Mouse (Mus musculus) hindbrain, embryonic 15.5 days (tissue): Measurements from ENCODE around the gene Zdhhc1. TPM values are rescaled to one million over a fixed set of nuclear protein-coding genes. Genes with fewer than 3 reads are reported as not detected.

Experiments
- ATAC-seq: fragments of 200-750 bp; cut with Nextera tagmentation; 2 replicates; pipeline ENCODE4 v1.8.0; 2017; ENCODE audit warnings: low read depth, moderate number of reproducible peaks, moderate TSS enrichment; ENCODE audit not compliant: low FRiP score
- H3K27ac ChIP-seq: fragments of 300-500 bp; sonication (generic); replicated peaks from 2 replicates; pipeline ENCODE4 v1.5.1; 2015; ENCODE audit warnings: mild to moderate bottlenecking, inconsistent platforms
- H3K27me3 ChIP-seq: fragments of 300-500 bp; sonication (generic); 2 replicates; pipeline ENCODE4 v1.6.1; 2015; ENCODE audit warnings: control low read depth, inconsistent platforms
- H3K36me3 ChIP-seq: fragments of 300-500 bp; sonication (generic); 2 replicates; pipeline ENCODE4 v1.6.1; 2015; ENCODE audit warnings: control low read depth, inconsistent platforms
- H3K4me1 ChIP-seq: fragments of 300-500 bp; sonication (generic); replicated peaks from 2 replicates; pipeline ENCODE4 v1.6.1; 2015; ENCODE audit warnings: control low read depth, inconsistent platforms
- H3K4me2 ChIP-seq: fragments of 300-500 bp; sonication (generic); 2 replicates; pipeline ENCODE4 v1.6.1; 2015; ENCODE audit warnings: moderate library complexity, mild to moderate bottlenecking, inconsistent platforms
- H3K4me3 ChIP-seq: fragments of 300-500 bp; sonication (generic); 2 replicates; pipeline ENCODE4 v1.5.1; 2015; ENCODE audit warnings: mild to moderate bottlenecking, inconsistent platforms
- H3K9ac ChIP-seq: fragments of 300-500 bp; sonication (generic); 2 replicates; pipeline ENCODE4 v1.6.1; 2015; ENCODE audit warnings: inconsistent platforms
- H3K9me3 ChIP-seq: fragments of 300-500 bp; sonication (generic); 2 replicates; pipeline ENCODE4 v1.6.1; 2016; ENCODE audit warnings: control low read depth, inconsistent platforms
- WGBS: fragments of 180-500 bp; shearing (Covaris S2); methylation state at CpG from one replicate; pipeline ENCODE4 v1.1.7; 2015; 5-methylcytosine and 5-hydroxymethylcytosine counted together
- polyA plus RNA-seq: library from polyadenylated mRNA; unstranded; fragments of >200 nt; fragmentation: Nextera tagmentation; extraction: Ambion mirVana; gene quantifications from 2 replicates; pipeline ENCODE4 v1.2.1, GENCODE M21; 2015

Gene Zdhhc1
- polyA plus RNA-seq, 1 experiment from 2014 or later, result 41.9 TPM

DNA sequence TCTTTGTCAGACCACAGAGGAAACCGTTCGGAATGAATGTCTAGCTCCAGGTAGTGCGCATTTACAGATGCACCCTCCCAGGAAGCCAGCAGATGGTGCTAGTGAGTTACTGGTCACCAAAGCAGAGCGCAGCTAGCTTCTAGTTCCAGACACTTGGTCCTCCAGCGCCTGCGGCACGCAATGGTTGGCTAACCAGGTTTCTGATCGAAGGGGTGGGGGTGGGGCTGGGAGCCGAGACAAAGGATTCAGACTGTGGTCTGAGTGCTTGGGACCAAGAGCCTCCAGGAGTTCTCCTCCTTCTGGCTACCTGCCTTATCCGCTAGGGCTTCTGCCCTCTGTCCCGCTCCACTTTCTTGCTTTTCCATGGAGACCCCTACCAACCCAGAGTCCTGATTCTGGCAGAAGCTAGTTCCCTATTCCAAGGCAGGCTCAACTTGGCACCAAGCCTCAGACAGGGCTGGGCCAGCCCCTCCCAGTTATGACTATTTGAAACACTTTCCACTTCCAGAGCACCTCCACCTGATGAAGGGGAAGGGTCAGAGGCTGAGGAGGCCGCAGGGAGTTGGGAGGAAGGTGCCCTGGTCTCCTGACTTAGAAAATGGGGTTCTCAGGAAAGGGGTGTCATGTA, 19.4 kb upstream of the Zdhhc1 start:
- Histone ChIP-seq H3K27ac (no peak overlapping the region), H3K4me2 (peak overlapping the region; percentile 49), H3K36me3 (no peaks in the 10 kb centered on the region), H3K4me3 (no peak overlapping the region), H3K27me3 (peaks cover 5% of the 10 kb centered on the region; the same call in 1 of the 2 replicates), H3K9me3 (no peaks in the 10 kb centered on the region), H3K9ac (no peak overlapping the region), H3K4me1 (peaks cover 35% of the 10 kb centered on the region)
- peak; percentile 24; the same call in 1 of the 2 replicates for ATAC-seq
- 11% methylated on average over 12 of the region's 12 CpGs for WGBS

DNA sequence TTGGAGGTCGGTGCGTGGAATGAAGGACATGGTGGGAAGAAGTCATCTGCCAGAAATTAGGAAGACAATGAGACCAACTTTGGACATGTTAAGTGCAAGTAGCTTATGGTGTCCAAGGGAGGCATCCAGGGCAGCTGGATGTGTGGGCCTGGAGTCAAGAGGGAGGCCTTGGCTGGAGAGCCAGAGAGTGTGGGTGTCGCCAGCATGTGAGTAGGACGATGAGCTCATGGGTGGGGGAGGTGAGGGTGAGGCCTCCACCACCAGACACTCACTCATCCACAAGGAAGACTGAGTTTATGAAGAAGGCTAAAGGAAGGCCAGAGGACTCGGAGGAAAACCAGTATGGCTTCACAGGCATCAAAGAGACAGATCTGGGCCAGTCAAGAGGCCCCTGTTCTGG, 18.0 kb upstream of the Zdhhc1 start:
- Histone ChIP-seq H3K9me3 (no peaks in the 10 kb centered on the region), H3K4me3 (no peak overlapping the region), H3K27ac (no peak overlapping the region), H3K36me3 (no peaks in the 10 kb centered on the region), H3K4me1 (peaks cover 28% of the 10 kb centered on the region), H3K9ac (no peak overlapping the region), H3K4me2 (no peak overlapping the region), H3K27me3 (peaks cover 5% of the 10 kb centered on the region; the same call in 1 of the 2 replicates)
- no peak for ATAC-seq
- WGBS, result 89% methylated on average over 5 of the region's 5 CpGs

DNA sequence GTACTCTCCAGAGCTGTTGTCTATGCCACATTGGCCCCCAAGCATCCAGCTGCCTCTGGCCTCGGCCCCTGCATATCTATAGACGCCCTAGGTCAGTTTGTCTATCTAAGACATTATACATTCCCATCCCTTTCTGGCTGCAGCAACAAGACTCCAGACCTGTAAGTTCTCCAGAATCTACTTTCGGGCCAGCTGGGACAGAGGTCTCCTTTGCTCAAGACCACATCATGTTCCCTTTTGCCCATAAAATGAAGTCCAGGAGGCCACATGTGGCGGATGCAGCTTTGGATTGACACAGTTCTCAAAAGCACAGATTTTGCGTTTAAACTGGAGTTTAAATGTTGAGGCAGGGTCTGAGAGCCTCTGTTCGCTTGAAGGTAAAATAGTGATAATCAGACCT, 17.5 kb upstream of the Zdhhc1 start:
- Histone ChIP-seq H3K27ac (no peak overlapping the region), H3K9ac (no peak overlapping the region), H3K27me3 (peaks cover 5% of the 10 kb centered on the region; the same call in 1 of the 2 replicates), H3K4me1 (peaks cover 24% of the 10 kb centered on the region), H3K9me3 (no peaks in the 10 kb centered on the region), H3K36me3 (no peaks in the 10 kb centered on the region), H3K4me2 (no peak overlapping the region), H3K4me3 (no peak overlapping the region)
- 93% methylated on average over 6 of the region's 6 CpGs for whole genome bisulfite sequencing
- ATAC-seq, result no peak

- Histone ChIP-seq H3K27me3 (no peaks in the 10 kb centered on the region), H3K4me1 (peaks cover 6% of the 10 kb centered on the region; the same call in 1 of the 2 replicates), H3K4me3 (no peak overlapping the region), H3K9ac (no peak overlapping the region), H3K36me3 (no peaks in the 10 kb centered on the region), H3K4me2 (no peak overlapping the region), H3K9me3 (no peaks in the 10 kb centered on the region), H3K27ac (no peak overlapping the region)
- WGBS, result 58% methylated on average over 12 of the region's 12 CpGs
- ATAC-seq, result no peak
Observed at GRCm38 (mm10) chr8:105509997-105510735, 13.5 kb upstream of the Zdhhc1 start.

DNA sequence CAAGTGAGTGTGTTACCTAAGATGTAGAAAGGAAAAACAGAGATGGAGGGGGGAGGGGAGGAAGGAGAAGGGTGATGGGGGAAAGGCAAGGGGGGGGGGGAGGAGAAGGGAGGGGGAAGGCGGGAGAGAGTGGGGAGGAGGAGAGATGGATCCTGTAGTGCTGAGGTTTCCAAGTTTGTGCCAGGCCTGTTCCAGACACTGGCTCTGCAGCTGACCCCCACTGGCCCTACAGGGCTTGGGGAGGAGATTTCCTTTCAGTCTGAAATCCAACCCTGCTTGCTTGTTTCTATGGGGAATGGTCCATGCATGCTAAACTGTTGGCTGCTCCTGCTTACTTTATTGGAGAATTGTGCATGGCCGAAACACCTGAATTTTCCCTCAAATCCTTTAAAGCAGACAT, 12.1 kb upstream of the Zdhhc1 start:
- Histone ChIP-seq H3K27me3 (no peaks in the 10 kb centered on the region), H3K27ac (peak overlapping the region; percentile 30; the same call in 1 of the 2 replicates), H3K9me3 (no peaks in the 10 kb centered on the region), H3K36me3 (no peaks in the 10 kb centered on the region), H3K4me3 (no peak overlapping the region), H3K4me1 (peaks cover 6% of the 10 kb centered on the region; the same call in 1 of the 2 replicates), H3K9ac (no peak overlapping the region), H3K4me2 (no peak overlapping the region)
- no peak for ATAC-seq
- 56% methylated on average over 1 of the region's 2 CpGs for WGBS

- Histone ChIP-seq H3K27me3 (no peaks in the 10 kb centered on the region), H3K36me3 (no peaks in the 10 kb centered on the region), H3K4me2 (no peak overlapping the region), H3K27ac (no peak overlapping the region), H3K4me3 (no peak overlapping the region), H3K9me3 (no peaks in the 10 kb centered on the region), H3K9ac (no peak overlapping the region), H3K4me1 (peaks cover 6% of the 10 kb centered on the region; the same call in 1 of the 2 replicates)
- no peak for ATAC-seq
- WGBS, result 82% methylated on average over 6 of the region's 6 CpGs
Observed at GRCm38 (mm10) chr8:105506977-105507376, 10.3 kb upstream of the Zdhhc1 start.

DNA sequence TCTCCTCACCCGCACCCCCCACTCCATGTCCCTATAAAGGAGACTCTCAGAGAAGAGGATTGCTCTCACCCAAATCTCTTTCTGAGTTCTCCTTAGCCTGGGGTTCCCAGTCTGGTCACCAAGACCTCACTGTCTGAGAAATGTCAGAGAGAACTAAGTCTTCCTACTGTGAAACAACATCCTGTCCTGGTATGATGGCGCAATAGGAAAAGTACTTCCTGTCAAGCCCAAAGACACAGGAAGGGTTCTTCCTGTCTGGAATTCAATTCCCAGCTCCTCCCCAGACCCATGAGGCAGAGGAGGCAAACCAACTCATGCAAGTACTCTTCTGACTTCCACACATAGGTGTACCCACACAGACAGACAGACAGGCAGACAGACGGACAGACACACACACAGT, 7.9 kb upstream of the Zdhhc1 start:
- H3K4me1 ChIP-seq, result peaks cover 6% of the 10 kb centered on the region; the same call in 1 of the 2 replicates
- H3K4me3 ChIP-seq, result no peak overlapping the region
- H3K4me2 ChIP-seq, result no peak overlapping the region
- WGBS, result 86% methylated on average over 3 of the region's 3 CpGs
- no peaks in the 10 kb centered on the region for H3K27me3 ChIP-seq
- no peaks in the 10 kb centered on the region for H3K36me3 ChIP-seq
- no peak for ATAC-seq
- H3K9me3 ChIP-seq, result no peaks in the 10 kb centered on the region
- no peak overlapping the region for H3K27ac ChIP-seq
- no peak overlapping the region for H3K9ac ChIP-seq

GRCm38 (mm10) chr8:105499787-105500186, 3.1 kb upstream of the Zdhhc1 start:
- Histone ChIP-seq H3K36me3 (no peaks in the 10 kb centered on the region), H3K27ac (no peak overlapping the region), H3K9ac (no peak overlapping the region), H3K4me1 (peaks cover 22% of the 10 kb centered on the region), H3K4me2 (no peak overlapping the region), H3K9me3 (no peaks in the 10 kb centered on the region), H3K27me3 (no peaks in the 10 kb centered on the region), H3K4me3 (no peak overlapping the region)
- ATAC-seq, result no peak
- WGBS, result 74% methylated on average over 12 of the region's 12 CpGs

GRCm38 (mm10) chr8:105495350-105496302, 1.1 kb downstream of the Zdhhc1 start:
- H3K4me3 ChIP-seq, result peak overlapping the region; percentile 67
- peak overlapping the region; percentile 85 for H3K4me2 ChIP-seq
- H3K36me3 ChIP-seq, result no peaks in the 10 kb centered on the region
- WGBS, result 21% methylated on average over 17 of the region's 17 CpGs
- H3K4me1 ChIP-seq, result peaks cover 25% of the 10 kb centered on the region
- peak overlapping the region; percentile 82 for H3K27ac ChIP-seq
- no peaks in the 10 kb centered on the region for H3K27me3 ChIP-seq
- ATAC-seq, result 0 out of 2 replicates have a peak, but pooled peaks have one; percentile 28
- H3K9me3 ChIP-seq, result no peaks in the 10 kb centered on the region
- peak overlapping the region; percentile 82; the same call in 1 of the 2 replicates for H3K9ac ChIP-seq

GRCm38 (mm10) chr8:105494566-105494965, 2.1 kb downstream of the Zdhhc1 start:
- H3K36me3 ChIP-seq, result no peaks in the 10 kb centered on the region
- H3K27ac ChIP-seq, result no peak overlapping the region
- no peak for ATAC-seq
- no peak overlapping the region for H3K4me3 ChIP-seq
- H3K27me3 ChIP-seq, result no peaks in the 10 kb centered on the region
- H3K4me1 ChIP-seq, result peaks cover 25% of the 10 kb centered on the region
- no peak overlapping the region for H3K9ac ChIP-seq
- H3K4me2 ChIP-seq, result no peak overlapping the region
- no peaks in the 10 kb centered on the region for H3K9me3 ChIP-seq
- WGBS, result 89% methylated on average over 3 of the region's 3 CpGs

DNA sequence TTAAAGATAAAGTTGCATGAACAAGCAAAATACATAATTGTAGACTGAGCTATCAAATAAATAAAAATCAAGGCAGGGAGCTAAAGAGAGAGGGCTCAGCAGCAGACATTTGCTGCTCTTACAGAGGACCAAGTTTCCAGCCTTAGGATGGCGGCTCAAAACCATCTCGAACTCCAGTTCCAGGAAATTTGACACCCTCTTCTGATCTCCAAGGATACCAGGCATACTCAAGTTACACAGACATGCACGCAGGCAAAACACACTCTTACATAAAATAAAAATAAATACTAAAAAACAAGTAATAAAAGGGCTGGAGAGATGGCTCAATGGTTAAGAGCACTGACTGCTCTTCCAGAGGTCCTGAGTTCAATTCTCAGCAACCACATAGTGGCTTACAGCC, 3.2 kb downstream of the Zdhhc1 start:
- Histone ChIP-seq H3K27me3 (no peaks in the 10 kb centered on the region), H3K4me1 (peaks cover 25% of the 10 kb centered on the region), H3K9me3 (no peaks in the 10 kb centered on the region), H3K9ac (no peak overlapping the region), H3K27ac (no peak overlapping the region), H3K36me3 (no peaks in the 10 kb centered on the region), H3K4me2 (no peak overlapping the region), H3K4me3 (no peak overlapping the region)
- no peak for ATAC-seq
- 62% methylated on average over 3 of the region's 3 CpGs for WGBS
